Mouse (Mus musculus) CH12.LX (cell line): ENCODE measurements around the gene Nde1. TPM values are rescaled to one million over a fixed set of nuclear protein-coding genes. Genes with fewer than 3 reads are reported as not detected.
"Not testable (repeated sequence)": the region's sequence is repeated elsewhere in the genome, so short reads cannot be mapped to it uniquely, and the experiment has no call there.

Source experiments
- DNase-seq: peaks from one replicate; pipeline ENCODE4 v3.0.0-alpha.2; 2013; ENCODE audit errors: extremely low read depth
- H3K27ac ChIP-seq: 2 replicates; pipeline ENCODE4 v1.5.1; 2012; ENCODE audit warnings: low read depth, mild to moderate bottlenecking, control low read depth, moderate library complexity; ENCODE audit not compliant: insufficient read depth
- H3K27me3 ChIP-seq: replicated peaks from 2 replicates; pipeline ENCODE3; 2012; ENCODE audit warnings: inconsistent platforms
- H3K36me3 ChIP-seq, 2 experiments: replicated peaks in 1 of 2; 2 replicates each; pipeline versions ENCODE3 to v1.6.1; 2012; ENCODE audit warnings: inconsistent platforms in 1 of 2, low read length in 1 of 2, mild to moderate bottlenecking in 1 of 2, mixed read lengths in 1 of 2, moderate library complexity in 1 of 2; ENCODE audit not compliant: control insufficient read depth in 1 of 2, insufficient read depth in 1 of 2
- H3K4me1 ChIP-seq, 2 experiments: 2 replicates each; pipeline ENCODE4 v1.6.1; 2012; ENCODE audit warnings: inconsistent platforms in 1 of 2, moderate library complexity in 1 of 2; ENCODE audit not compliant: insufficient read depth in 2 of 2, control insufficient read depth in 1 of 2
- H3K4me2 ChIP-seq: 2 replicates; pipeline ENCODE4 v1.6.1; 2012; ENCODE audit warnings: low read depth, mild to moderate bottlenecking, control low read depth; ENCODE audit not compliant: poor library complexity, insufficient read depth, severe bottlenecking
- H3K4me3 ChIP-seq, 3 experiments: fragments of 150-350 bp in 1 of 3; sonication (generic) in 1 of 3; replicated peaks in 1 of 3; 2 replicates each; pipeline versions ENCODE3 to v1.5.1; 2011 to 2012; ENCODE audit warnings: low read depth in 2 of 3, low read length in 2 of 3, mild to moderate bottlenecking in 2 of 3, moderate library complexity in 2 of 3, control low read depth in 1 of 3, improper control_type of control experiment in 1 of 3, inconsistent platforms in 1 of 3, mixed read lengths in 1 of 3; ENCODE audit not compliant: poor library complexity in 1 of 3
- H3K79me2 ChIP-seq: replicated peaks from 2 replicates; pipeline ENCODE4 v1.6.1; 2012; ENCODE audit warnings: mild to moderate bottlenecking, moderate library complexity; ENCODE audit not compliant: control insufficient read depth, poor library complexity, insufficient read depth, severe bottlenecking; ENCODE audit errors: extremely low read depth
- H3K9ac ChIP-seq: 2 replicates; pipeline ENCODE4 v1.6.1; 2012; ENCODE audit warnings: low read depth, mild to moderate bottlenecking, control low read depth, moderate library complexity; ENCODE audit not compliant: insufficient read depth
- H3K9me3 ChIP-seq: replicated peaks from 2 replicates; pipeline ENCODE3; 2012; ENCODE audit warnings: low read length, inconsistent platforms, mixed read lengths
- CHD2 ChIP-seq: IDR thresholded peaks from 2 replicates; pipeline ENCODE4 v1.6.1; 2011; ENCODE audit warnings: low read length, improper control_type of control experiment
- CTCF ChIP-seq, 2 experiments: IDR thresholded peaks in 1 of 2; conservative IDR thresholded peaks in 1 of 2; 2 replicates each; pipeline ENCODE4 v1.5.1; 2011 to 2012; ENCODE audit warnings: low read depth in 2 of 2, low read length in 2 of 2, improper control_type of control experiment in 1 of 2, inconsistent platforms in 1 of 2, mild to moderate bottlenecking in 1 of 2, moderate library complexity in 1 of 2
- MYC ChIP-seq: IDR thresholded peaks from 2 replicates; pipeline ENCODE4 v1.6.1; 2011; ENCODE audit warnings: low read depth, mild to moderate bottlenecking, improper control_type of control experiment, low read length
- POLR2AphosphoS2 ChIP-seq: IDR thresholded peaks from 2 replicates; pipeline ENCODE4 v1.6.1; 2011; ENCODE audit warnings: low read depth, low read length, improper control_type of control experiment
- SMC3 ChIP-seq: IDR thresholded peaks from 2 replicates; pipeline ENCODE4 v1.6.1; 2011; ENCODE audit warnings: low read depth, low read length, improper control_type of control experiment
- TBP ChIP-seq: conservative IDR thresholded peaks from 2 replicates; pipeline ENCODE4 v1.6.1; 2011; ENCODE audit warnings: low read depth, low read length, improper control_type of control experiment
- TCF12 ChIP-seq: IDR thresholded peaks from 2 replicates; pipeline ENCODE4 v1.6.1; 2014; ENCODE audit warnings: low read depth, mild to moderate bottlenecking, inconsistent platforms, low read length, improper control_type of control experiment
- ZC3H11A ChIP-seq: IDR thresholded peaks from 2 replicates; pipeline ENCODE4 v1.6.1; 2012; ENCODE audit warnings: low read depth, mild to moderate bottlenecking, inconsistent platforms, low read length, improper control_type of control experiment
- dilution Hi-C: fragments of 300-500 bp; cut with MboI; formaldehyde crosslinking; loops from 2 replicates; pipeline ENCODE4 v1.14.3; 2020; ENCODE audit warnings: low sequenced_read_pairs; ENCODE audit not compliant: extremely low pct_unique_long_range_greater_than_20kb, extremely low pct_ligation_motif_present
- in situ Hi-C: fragments of 300-500 bp; cut with MboI; formaldehyde crosslinking; loops from 3 replicates; pipeline ENCODE4 v1.14.3; 2019; ENCODE audit warnings: low sequenced_read_pairs, low pct_ligation_motif_present, low pct_unique_long_range_greater_than_20kb, mixed read lengths
- polyA plus RNA-seq: library from polyadenylated mRNA; unstranded; fragments of >175 nt; gene quantifications from 2 replicates; pipeline ENCODE4 v1.2.1, GENCODE M21; 2012; ENCODE audit warnings: low read depth; ENCODE audit not compliant: insufficient read length
- total RNA-seq, 2 experiments: library from RNA; depleted of rRNA; stranded (reverse); fragments of 300-350 nt in 1 of 2; fragments of >200 nt in 1 of 2; gene quantifications; 2 replicates each; pipeline ENCODE4 v1.2.3; 2012 to 2014

Nde1 gene
- total and polyA plus RNA-seq, 3 experiments: 62.1 to 104 (median 65.0) TPM

- no peak overlapping the region for H3K4me3 ChIP-seq
- H3K4me1 ChIP-seq: no peaks in the 10 kb centered on the region
- H3K36me3 ChIP-seq: peaks cover 74 to 93% of the 10 kb centered on the region in 2 experiments
- H3K4me2 ChIP-seq: no peak overlapping the region
- no peaks in the 10 kb centered on the region for H3K27me3 ChIP-seq
- TF ChIP-seq SMC3 (0 out of 2 replicates have a peak, but pooled peaks have one; percentile 15), CTCF (conservative IDR thresholded peaks at IDR 0.05 in 1 of 2, IDR thresholded peaks at IDR 0.05 in 1 of 2; ENCODE audit: low read depth in 2 of 2, low read length in 2 of 2) (peak in 1 of 2 experiments; percentile 50; a peak in 2 of 4 replicates), MYC (peak; percentile 66), CHD2 (no peak)
- no peaks in the 10 kb centered on the region for H3K9me3 ChIP-seq
- in situ Hi-C loops: no loop called here
- dilution Hi-C loops: no loop called here
- H3K27ac ChIP-seq: no peak overlapping the region
- H3K9ac ChIP-seq: no peak overlapping the region
- H3K79me2 ChIP-seq: peaks cover 10% of the 10 kb centered on the region
- DNase-seq: no peak
These were observed 15.4 kb upstream of the Nde1 start for GRCm38 (mm10) chr16:14147712-14148111.

GRCm38 (mm10) chr16:14151718-14152117 lies 11.4 kb upstream of the Nde1 start:
- DNase-seq: no peak

DNA sequence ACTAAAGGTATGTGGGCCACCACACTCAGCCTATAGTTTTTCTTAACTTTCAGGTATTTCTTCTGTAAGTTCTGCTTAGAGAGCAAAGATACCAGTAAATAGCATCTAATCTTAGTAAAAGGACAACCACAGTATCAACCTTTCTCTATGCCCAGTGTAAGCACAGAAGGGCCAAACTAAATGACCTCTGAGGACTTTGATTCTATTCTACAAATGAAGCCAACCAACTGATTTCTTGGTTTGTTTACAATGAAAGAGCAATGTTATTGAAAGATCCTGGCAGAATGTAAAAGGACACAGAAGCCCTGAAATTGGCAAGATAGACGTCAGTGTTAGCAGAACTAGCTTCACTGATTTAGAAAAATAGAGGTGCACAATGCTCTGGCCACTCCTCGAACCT lies 7.4 kb upstream of the Nde1 start:
- dilution Hi-C loops, DNase-seq, H3K4me2 ChIP-seq, H3K27ac ChIP-seq, H3K9me3 ChIP-seq, in situ Hi-C loops, H3K27me3 ChIP-seq, H3K4me3 ChIP-seq, H3K9ac ChIP-seq: not testable (repeated sequence)
- Histone ChIP-seq H3K79me2 (peaks cover 54% of the 10 kb centered on the region), H3K4me1 (peaks cover 11 to 45% of the 10 kb centered on the region in 2 experiments), H3K36me3 (peaks cover 34 to 57% of the 10 kb centered on the region in 2 experiments)

More at GRCm38 (mm10) chr16:14151718-14152117, 11.4 kb upstream of the Nde1 start:
- Histone ChIP-seq H3K9me3 (no peaks in the 10 kb centered on the region), H3K27me3 (no peaks in the 10 kb centered on the region)
- dilution Hi-C loops: no loop called here
- TF ChIP-seq TCF12 (no peak), ZC3H11A (no peak), POLR2AphosphoS2 (no peak), TBP (no peak)
- TF ChIP-seq, all 38 proteins: peak for 0
- in situ Hi-C loops: no loop called here
- Histone ChIP-seq H3K79me2 (peaks cover 40% of the 10 kb centered on the region), H3K4me1 (peaks cover 7 to 23% of the 10 kb centered on the region in 2 experiments; a peak in 2 of 4 replicates), H3K36me3 (peaks cover 59 to 85% of the 10 kb centered on the region in 2 experiments), H3K4me3 (no peak overlapping the region), H3K27ac (no peak overlapping the region), H3K4me2 (no peak overlapping the region), H3K9ac (no peak overlapping the region)
